Mouse (Mus musculus): ENCODE data around the gene Fance.
"Not testable (repeated sequence)": the region's sequence is repeated elsewhere in the genome, so short reads cannot be mapped to it uniquely, and the experiment has no call there.

The Fance gene

GRCm38 (mm10) chr17:28326951-28327350 lies 13.6 kb downstream of the Fance start:
- DNase-seq (ENCODE audit: low spot score in 2 of 2): no peak

GRCm38 (mm10) chr17:28327673-28328325 lies 14.5 kb downstream of the Fance start:
- DNase-seq (ENCODE audit: low spot score in 2 of 2): no peak

- peak; percentile 95 to 98 for DNase-seq (ENCODE audit: low spot score in 2 of 2)
Observed at GRCm38 (mm10) chr17:28328366-28328928, 15.1 kb downstream of the Fance start, which contains the start of gene Rpl10a. Rpl10a (plus strand) TSS chr17:28328471.

GRCm38 (mm10) chr17:28328946-28329345 lies 15.6 kb downstream of the Fance start:
- no peak for DNase-seq (ENCODE audit: low spot score in 2 of 2)

- DNase-seq (ENCODE audit: low spot score in 2 of 2): no peak
Observed at GRCm38 (mm10) chr17:28329503-28330231, 16.3 kb downstream of the Fance start.

GRCm38 (mm10) chr17:28330232-28330546 lies 16.9 kb downstream of the Fance start:
- no peak for DNase-seq (ENCODE audit: low spot score in 2 of 2)

GRCm38 (mm10) chr17:28330590-28330989 lies 17.3 kb downstream of the Fance start:
- DNase-seq (ENCODE audit: low spot score in 2 of 2): not testable (repeated sequence)

- no peak for DNase-seq (ENCODE audit: low spot score in 2 of 2)
Observed at GRCm38 (mm10) chr17:28331241-28332112, 18.2 kb downstream of the Fance start.

- DNase-seq (ENCODE audit: low spot score in 2 of 2): no peak
Observed at GRCm38 (mm10) chr17:28332113-28332914, 19.0 kb downstream of the Fance start.

GRCm38 (mm10) chr17:28332915-28333546 lies 19.7 kb downstream of the Fance start:
- no peak for DNase-seq (ENCODE audit: low spot score in 2 of 2)

GRCm38 (mm10) chr17:28335267-28335666 lies 21.9 kb downstream of the Fance start:
- DNase-seq (ENCODE audit: low spot score in 2 of 2): no peak

GRCm38 (mm10) chr17:28337547-28337946 lies 24.2 kb downstream of the Fance start:
- no peak for DNase-seq (ENCODE audit: low spot score in 2 of 2)

- DNase-seq (ENCODE audit: low spot score in 2 of 2): no peak
Observed at GRCm38 (mm10) chr17:28340578-28340977, 27.3 kb downstream of the Fance start.

- DNase-seq (ENCODE audit: low spot score in 2 of 2): peak; percentile 97 to 98
Observed at GRCm38 (mm10) chr17:28341091-28341490, 27.8 kb downstream of the Fance start.

GRCm38 (mm10) chr17:28344050-28344607 lies 30.8 kb downstream of the Fance start:
- no peak for DNase-seq (ENCODE audit: low spot score in 2 of 2)

GRCm38 (mm10) chr17:28344670-28345069 lies 31.4 kb downstream of the Fance start:
- DNase-seq (ENCODE audit: low spot score in 2 of 2): no peak

- no peak for DNase-seq (ENCODE audit: low spot score in 2 of 2)
Observed at GRCm38 (mm10) chr17:28345271-28345721, 32.0 kb downstream of the Fance start.

GRCm38 (mm10) chr17:28345882-28346281 lies 32.6 kb downstream of the Fance start:
- DNase-seq (ENCODE audit: low spot score in 2 of 2): no peak

- no peak for DNase-seq (ENCODE audit: low spot score in 2 of 2)
Observed at GRCm38 (mm10) chr17:28347327-28347726, 34.0 kb downstream of the Fance start.

GRCm38 (mm10) chr17:28348211-28348610 lies 34.9 kb downstream of the Fance start:
- no peak for DNase-seq (ENCODE audit: low spot score in 2 of 2)

Data from urinary bladder, adult 18-20 months (tissue).